Mouse (Mus musculus) heart, postnatal 0 days (tissue): ENCODE results near the gene Chchd6. TPM values are rescaled to one million over a fixed set of nuclear protein-coding genes. Genes with fewer than 3 reads are reported as not detected.

Source experiments
- ATAC-seq: fragments of 200-750 bp; cut with Nextera tagmentation; 2 replicates; pipeline ENCODE4 v1.8.0; 2017; ENCODE audit warnings: low read depth, moderate number of reproducible peaks, moderate library complexity; ENCODE audit not compliant: insufficient read depth
- DNase-seq: peaks from one replicate; pipeline ENCODE4 v3.0.0-alpha.2; 2016; ENCODE audit warnings: low spot score
- H3K27ac ChIP-seq: fragments of 300-500 bp; sonication (generic); 2 replicates; pipeline ENCODE4 v1.5.1; 2014; ENCODE audit warnings: low read depth, mild to moderate bottlenecking
- H3K27me3 ChIP-seq: fragments of 300-500 bp; sonication (generic); 2 replicates; pipeline ENCODE4 v1.6.1; 2014; ENCODE audit warnings: low read length, mixed read lengths; ENCODE audit not compliant: control insufficient read depth, insufficient read depth
- H3K36me3 ChIP-seq: fragments of 300-500 bp; sonication (generic); replicated peaks from 2 replicates; pipeline ENCODE4 v1.6.1; 2014; ENCODE audit warnings: low read length, mixed read lengths; ENCODE audit not compliant: control insufficient read depth, insufficient read depth
- H3K4me1 ChIP-seq: fragments of 300-500 bp; sonication (generic); 2 replicates; pipeline ENCODE4 v1.6.1; 2014; ENCODE audit warnings: antibody characterized with exemption; ENCODE audit not compliant: control insufficient read depth, insufficient read depth
- H3K4me2 ChIP-seq: fragments of 300-500 bp; sonication (generic); 2 replicates; pipeline ENCODE4 v1.6.1; 2014; ENCODE audit warnings: low read depth, mild to moderate bottlenecking, low read length, moderate library complexity
- H3K4me3 ChIP-seq: fragments of 300-500 bp; sonication (generic); 2 replicates; pipeline ENCODE4 v1.5.1; 2014; ENCODE audit warnings: low read depth, low read length
- H3K9ac ChIP-seq: fragments of 300-500 bp; sonication (generic); replicated peaks from 2 replicates; pipeline ENCODE4 v1.6.1; 2014; ENCODE audit warnings: low read depth, low read length, mixed read lengths
- H3K9me3 ChIP-seq: fragments of 300-500 bp; sonication (generic); replicated peaks from 2 replicates; pipeline ENCODE4 v1.6.1; 2016; ENCODE audit warnings: low read length; ENCODE audit not compliant: control insufficient read depth
- CTCF ChIP-seq: IDR thresholded peaks from 2 replicates; pipeline ENCODE4 v1.5.1; 2016; ENCODE audit warnings: antibody characterized with exemption, control low read depth, low read depth
- EP300 ChIP-seq: IDR thresholded peaks from 2 replicates; pipeline ENCODE4 v1.6.1; 2016; ENCODE audit warnings: antibody characterized with exemption, low read depth
- WGBS: fragments of 180-500 bp; shearing (Covaris S2); extraction: QIAGEN DNeasy Blood & Tissue Kit; methylation state at CpG from one replicate; pipeline ENCODE4 v1.1.7; 2014; 5-methylcytosine and 5-hydroxymethylcytosine counted together
- polyA plus RNA-seq: library from polyadenylated mRNA; unstranded; fragments of >200 nt; fragmentation: Nextera tagmentation; extraction: Ambion mirVana; gene quantifications from 2 replicates; pipeline ENCODE4 v1.2.1, GENCODE M21; 2015
- total RNA-seq: library from RNA; depleted of rRNA; stranded (reverse); fragments of >200 nt; gene quantifications from 2 replicates; pipeline ENCODE4 v1.2.3, GENCODE M21; 2014; ENCODE audit warnings: low replicate concordance; rRNA removed

The Chchd6 gene
- total RNA-seq (19.9 and 21.8 TPM in 2 replicates), polyA plus RNA-seq (37.5 and 37.8 TPM in 2 replicates)

- H3K36me3 ChIP-seq = no peaks in the 10 kb centered on the region
- under 1% methylated on average over 54 of the region's 56 CpGs for WGBS
- peaks cover 5% of the 10 kb centered on the region for H3K4me1 ChIP-seq
- TF ChIP-seq CTCF = 0 out of 2 replicates have a peak, but pooled peaks have one; percentile 1
- TF ChIP-seq EP300 = no peak
- H3K27me3 ChIP-seq = no peaks in the 10 kb centered on the region
- peak within 1 kb of the TSS; percentile 73 for H3K9ac ChIP-seq
- DNase-seq = peak; percentile 89
- H3K4me2 ChIP-seq = peak within 1 kb of the TSS; percentile 98
- H3K27ac ChIP-seq = no peak within 1 kb of the TSS
- H3K4me3 ChIP-seq = peak within 1 kb of the TSS; percentile 84
- ATAC-seq = peak; percentile 100
- no peaks in the 10 kb centered on the region for H3K9me3 ChIP-seq
These were observed at the start of gene Chchd6 for GRCm38 (mm10) chr6:89595018-89595776. Gene Chchd6, minus strand, starts transcription at chr6:89595652.

- H3K9me3 ChIP-seq = no peaks in the 10 kb centered on the region
- peak; percentile 97 for DNase-seq
- H3K4me2 ChIP-seq = peak overlapping the region; percentile 84
- WGBS = under 1% methylated on average over 41 of the region's 41 CpGs
- H3K36me3 ChIP-seq = no peaks in the 10 kb centered on the region
- peak; percentile 93 for ATAC-seq
- no peaks in the 10 kb centered on the region for H3K27me3 ChIP-seq
- H3K27ac ChIP-seq = peak overlapping the region; percentile 96
- TF ChIP-seq EP300 = peak; percentile 41; the same call in 1 of the 2 replicates
- TF ChIP-seq CTCF = no peak
- peak overlapping the region; percentile 56 for H3K9ac ChIP-seq
- peak overlapping the region; percentile 68 for H3K4me3 ChIP-seq
- H3K4me1 ChIP-seq = peaks cover 4% of the 10 kb centered on the region; the same call in 1 of the 2 replicates
These were observed 49.0 kb upstream of the Chchd6 start for GRCm38 (mm10) chr6:89644271-89645075.

DNA sequence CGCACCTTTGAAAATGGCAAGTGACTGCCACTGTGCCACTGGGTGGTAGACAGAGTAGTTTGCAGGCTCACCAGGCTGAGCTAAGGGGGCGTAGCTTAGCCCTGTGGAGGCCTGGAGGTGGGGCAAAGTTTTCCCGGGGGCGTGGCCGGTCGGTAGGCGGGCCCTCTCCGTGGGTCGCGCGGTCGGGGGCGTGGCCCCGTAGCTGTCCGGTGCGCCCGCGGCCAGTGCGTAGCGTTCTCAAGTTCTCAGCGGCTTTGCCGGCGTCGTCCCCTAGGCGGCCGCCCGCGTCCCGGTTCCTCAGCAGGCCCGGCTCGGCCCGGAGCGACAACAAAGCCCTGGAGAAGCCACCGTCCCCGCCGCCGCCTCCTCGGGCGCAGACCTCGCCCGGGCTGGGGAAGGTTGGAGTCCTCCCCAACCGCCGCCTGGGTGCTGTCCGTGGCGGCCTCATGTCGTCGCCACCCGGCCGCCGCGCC lies 48.4 kb upstream of the Chchd6 start, which contains the start of gene Txnrd3:
TSS of gene Txnrd3 (plus strand) at position 191 of the 473 bp plus-strand sequence.
- H3K4me3 ChIP-seq = peak within 1 kb of the TSS; percentile 68
- peak within 1 kb of the TSS; percentile 56 for H3K9ac ChIP-seq
- DNase-seq (peak; percentile 91), ATAC-seq (peak; percentile 93)
- TF ChIP-seq CTCF (0 out of 2 replicates have a peak, but pooled peaks have one; percentile 31), EP300 (no peak)
- peak within 1 kb of the TSS; percentile 84 for H3K4me2 ChIP-seq
- WGBS = under 1% methylated on average over 46 of the region's 51 CpGs
- peak within 1 kb of the TSS; percentile 96 for H3K27ac ChIP-seq
- H3K9me3 ChIP-seq = no peaks in the 10 kb centered on the region
- no peaks in the 10 kb centered on the region for H3K36me3 ChIP-seq
- H3K4me1 ChIP-seq = peaks cover 4% of the 10 kb centered on the region; the same call in 1 of the 2 replicates
- H3K27me3 ChIP-seq = no peaks in the 10 kb centered on the region

DNA sequence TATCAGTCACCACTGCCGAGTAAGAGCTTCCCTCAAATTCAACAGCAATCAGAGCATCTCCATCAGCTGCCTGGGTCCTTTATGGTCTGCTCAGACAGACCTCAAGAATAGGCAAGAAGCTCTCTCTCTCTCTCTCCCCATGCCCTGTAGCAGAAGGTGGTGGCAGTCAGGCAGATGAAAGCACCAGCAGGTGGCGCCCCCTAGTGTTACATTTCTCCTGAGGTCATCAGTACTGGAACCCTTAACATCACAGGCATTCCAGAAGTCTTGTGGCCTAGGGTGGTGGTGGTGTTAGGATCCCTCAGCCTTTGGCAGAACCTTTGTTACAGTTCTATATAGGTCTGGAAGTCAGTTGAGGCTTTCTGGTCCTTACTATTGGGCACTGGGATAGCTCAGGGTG lies 43.6 kb upstream of the Chchd6 start:
- H3K4me3 ChIP-seq = no peak overlapping the region
- ATAC-seq (no peak), DNase-seq (no peak)
- peaks cover 8% of the 10 kb centered on the region for H3K4me1 ChIP-seq
- no peaks in the 10 kb centered on the region for H3K27me3 ChIP-seq
- no peak overlapping the region for H3K4me2 ChIP-seq
- no peaks in the 10 kb centered on the region for H3K36me3 ChIP-seq
- no peak overlapping the region for H3K9ac ChIP-seq
- no peak overlapping the region for H3K27ac ChIP-seq
- WGBS = 40% methylated on average over 2 of the region's 2 CpGs
- TF ChIP-seq CTCF (peak; percentile 53), EP300 (no peak)
- no peaks in the 10 kb centered on the region for H3K9me3 ChIP-seq

DNA sequence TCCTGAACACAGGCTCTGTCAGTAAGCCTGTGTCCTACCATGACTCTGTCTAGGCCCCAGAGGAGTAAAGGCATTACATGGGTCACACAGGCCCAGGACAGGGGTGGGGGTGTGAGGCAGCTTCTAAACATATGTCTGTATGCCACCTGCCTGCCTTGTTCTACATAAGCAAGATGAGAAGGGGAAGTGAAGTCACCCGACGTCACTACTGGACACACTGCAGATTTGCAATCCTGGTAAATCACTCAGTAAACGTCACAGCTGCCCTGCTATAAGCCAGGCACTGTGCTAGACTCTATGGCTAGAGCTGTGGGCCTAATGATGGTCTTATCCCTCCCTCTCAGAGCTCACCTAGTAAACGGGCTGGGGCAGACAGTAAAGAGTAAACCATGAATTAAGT lies 42.5 kb upstream of the Chchd6 start:
- no peak overlapping the region for H3K27ac ChIP-seq
- no peak overlapping the region for H3K4me2 ChIP-seq
- no peak for ATAC-seq
- H3K4me1 ChIP-seq = peaks cover 6% of the 10 kb centered on the region
- no peaks in the 10 kb centered on the region for H3K9me3 ChIP-seq
- WGBS = 76% methylated on average over 4 of the region's 4 CpGs
- no peak for DNase-seq
- H3K9ac ChIP-seq = no peak overlapping the region
- H3K27me3 ChIP-seq = no peaks in the 10 kb centered on the region
- H3K36me3 ChIP-seq = no peaks in the 10 kb centered on the region
- no peak overlapping the region for H3K4me3 ChIP-seq
- TF ChIP-seq CTCF (no peak), EP300 (no peak)
